Mouse (Mus musculus): ENCODE data around the gene Pmm1.

Gene Pmm1

DNA sequence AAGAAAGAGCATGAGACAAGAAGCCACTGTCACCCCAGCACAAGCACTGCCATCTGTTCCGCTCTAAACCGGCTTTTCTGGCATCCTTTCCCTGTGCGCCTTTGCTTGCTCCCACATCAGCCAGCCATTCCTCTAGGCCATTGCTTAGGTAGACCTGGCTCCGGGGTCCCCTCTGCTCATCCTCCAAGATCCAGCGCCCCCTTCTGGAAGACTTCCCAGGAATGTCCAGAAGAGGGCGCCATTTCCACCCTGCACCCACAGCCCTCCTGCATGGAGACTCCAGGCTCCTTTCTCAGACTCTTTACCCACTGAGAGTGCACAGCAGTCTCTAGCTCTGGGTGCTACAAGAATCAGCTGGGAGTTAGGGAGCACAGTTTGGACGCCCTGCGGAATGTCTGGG is 4.3 kb downstream of the Pmm1 start:
- DNase-seq (ENCODE audit: low spot score in 2 of 2): peak; percentile 31 to 71

DNA sequence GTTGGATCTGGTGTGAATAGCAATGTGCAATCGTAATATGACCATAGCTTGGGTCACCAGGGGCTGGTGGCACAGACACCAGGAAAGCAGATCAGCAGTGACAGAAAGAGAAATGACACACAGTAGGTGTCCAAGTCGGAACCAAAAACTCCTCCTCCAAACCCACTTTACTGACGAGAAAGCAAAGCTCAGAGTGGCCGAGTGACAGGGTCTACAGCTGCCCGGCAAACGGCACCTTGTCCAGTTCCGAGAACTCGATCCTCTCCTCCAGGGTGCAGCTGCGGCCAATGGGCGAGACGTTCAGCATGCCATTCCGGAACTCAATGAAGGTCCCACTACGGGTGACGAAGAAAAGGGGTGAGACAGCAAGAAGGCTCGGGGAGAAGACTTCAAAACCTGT is 5.3 kb downstream of the Pmm1 start:
- no peak for DNase-seq (ENCODE audit: low spot score in 2 of 2)

DNA sequence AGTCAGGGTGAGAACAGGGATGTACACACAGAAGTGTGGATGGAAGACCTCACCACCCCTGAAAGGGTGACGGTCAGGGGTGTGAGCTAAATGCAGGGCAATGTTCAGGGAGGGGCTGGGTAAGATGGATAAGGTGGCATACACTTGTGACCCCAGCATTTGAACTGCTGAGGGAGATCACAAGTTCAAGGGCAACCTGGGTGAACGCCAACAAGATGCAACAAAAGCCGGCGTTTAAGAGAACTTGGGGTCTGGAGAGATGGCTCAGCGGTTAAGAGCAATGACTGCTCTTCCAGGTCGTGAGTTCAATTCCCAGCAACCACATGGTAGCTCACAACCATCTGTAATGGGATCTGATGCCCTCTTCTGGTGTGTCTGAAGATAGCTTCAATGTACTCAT is 6.0 kb downstream of the Pmm1 start:
- DNase-seq (ENCODE audit: low spot score in 2 of 2): no peak

DNA sequence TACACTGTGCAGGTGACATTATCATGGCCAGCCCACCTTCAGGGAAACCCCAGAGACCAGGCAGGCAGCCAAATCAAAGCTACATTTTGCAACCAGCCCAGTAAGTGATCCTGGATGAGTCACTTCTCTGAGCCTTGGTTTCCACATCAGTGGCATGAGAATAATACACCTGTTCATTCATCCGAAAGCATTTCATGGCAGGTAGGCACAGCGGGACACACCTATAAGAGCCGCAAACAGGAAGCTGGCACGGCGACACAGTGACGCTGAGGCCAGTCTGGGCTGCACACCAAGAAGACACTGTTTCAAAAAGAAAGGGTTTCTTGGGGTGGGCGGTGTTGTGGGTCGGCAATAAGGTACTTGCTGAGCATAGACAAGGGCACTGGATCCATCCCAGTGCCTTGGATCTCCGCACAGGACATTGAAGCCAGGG is 6.6 kb downstream of the Pmm1 start:
- DNase-seq (ENCODE audit: low spot score in 2 of 2): no peak

DNA sequence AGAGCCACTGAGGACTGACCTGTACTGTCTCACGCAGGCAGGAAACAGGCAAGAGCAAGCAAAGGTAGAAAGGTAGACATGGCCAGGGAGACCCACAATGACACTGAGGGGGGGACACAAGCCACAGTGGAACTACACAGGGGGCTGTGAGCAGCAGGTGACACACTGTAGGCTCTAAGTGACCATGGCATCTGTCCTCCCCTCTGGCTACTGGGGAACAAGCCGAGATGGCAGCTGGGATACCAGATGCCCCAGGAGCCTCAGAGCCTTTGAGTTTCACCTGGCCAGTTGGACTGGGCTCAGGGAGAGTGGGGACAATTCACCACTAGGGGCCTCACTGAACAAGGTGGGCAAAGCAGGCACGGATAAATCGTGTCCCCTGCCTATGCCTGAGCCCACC is 8.4 kb downstream of the Pmm1 start:
- DNase-seq (ENCODE audit: low spot score in 2 of 2): no peak

DNA sequence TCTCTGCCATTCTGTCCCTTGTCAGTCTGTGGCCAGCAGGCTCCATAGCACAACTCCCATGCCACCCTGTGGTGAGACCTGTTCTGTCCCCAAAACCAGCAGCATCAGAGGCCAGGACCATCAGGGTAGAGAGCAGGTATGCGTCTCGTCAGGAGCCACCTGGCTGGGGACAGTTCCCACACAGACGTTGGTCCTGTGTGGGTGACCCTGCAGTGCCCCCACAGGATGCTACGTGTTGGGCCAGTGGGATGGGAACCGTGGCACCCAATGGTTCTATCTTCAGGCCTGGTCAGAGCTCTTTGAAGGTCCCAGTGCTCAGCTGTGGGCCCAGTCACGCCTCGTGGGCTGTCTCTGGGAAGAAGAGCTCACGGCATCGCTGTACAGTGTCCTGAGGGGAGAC is 9.6 kb downstream of the Pmm1 start:
- DNase-seq (ENCODE audit: low spot score in 2 of 2): no peak

DNA sequence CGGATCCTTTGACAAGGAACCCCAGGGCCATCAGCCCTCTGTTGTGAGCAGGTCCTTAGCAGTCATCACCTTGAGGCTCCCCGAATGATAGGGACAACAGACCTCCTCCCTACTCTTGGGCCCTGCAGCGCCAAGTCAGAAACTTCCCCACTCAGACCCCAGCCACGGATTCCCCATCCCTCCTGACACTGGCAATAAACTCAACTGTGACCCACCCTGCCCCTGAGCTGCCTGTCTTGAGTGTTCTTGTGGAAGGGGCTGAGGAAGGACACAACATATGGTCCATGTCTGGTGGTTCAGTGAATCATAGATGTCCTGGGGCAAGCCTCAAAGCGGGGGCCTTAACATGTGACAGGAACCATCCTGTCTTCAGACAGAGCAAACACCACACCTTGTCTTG is 10.0 kb downstream of the Pmm1 start:
- no peak for DNase-seq (ENCODE audit: low spot score in 2 of 2)

DNA sequence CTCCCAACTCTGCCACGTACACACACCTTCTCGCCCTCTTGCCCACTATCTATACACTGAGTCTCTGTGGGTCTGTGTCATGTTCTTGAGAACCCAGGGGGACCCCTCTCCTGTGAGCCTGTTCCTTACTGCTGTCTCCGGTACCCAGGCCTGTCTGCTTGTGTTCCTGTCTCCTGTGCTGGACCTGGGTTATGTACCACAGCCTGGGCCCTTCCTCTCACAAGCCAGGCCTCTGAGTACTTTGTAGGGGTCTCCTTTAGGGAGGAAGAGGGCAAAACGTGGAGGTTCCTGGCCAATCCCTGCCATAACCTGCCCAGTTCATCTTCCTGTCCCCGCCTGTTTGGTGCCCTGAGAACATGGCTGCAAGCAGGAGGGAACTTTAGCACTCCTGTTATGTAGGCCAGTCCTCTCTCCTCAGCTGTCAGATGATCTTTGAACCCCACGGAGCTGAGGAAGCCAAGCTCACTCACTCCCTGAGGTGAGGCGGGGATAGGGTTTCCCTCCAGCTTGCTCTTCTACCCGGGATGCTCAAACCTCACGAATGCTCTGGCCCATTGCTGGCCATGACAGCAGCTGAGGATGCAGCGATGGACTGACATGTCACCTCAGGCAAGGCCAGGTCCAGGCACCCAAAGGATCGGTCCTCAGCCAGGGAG is 11.1 kb downstream of the Pmm1 start:
- DNase-seq (ENCODE audit: low spot score in 2 of 2): no peak

DNA sequence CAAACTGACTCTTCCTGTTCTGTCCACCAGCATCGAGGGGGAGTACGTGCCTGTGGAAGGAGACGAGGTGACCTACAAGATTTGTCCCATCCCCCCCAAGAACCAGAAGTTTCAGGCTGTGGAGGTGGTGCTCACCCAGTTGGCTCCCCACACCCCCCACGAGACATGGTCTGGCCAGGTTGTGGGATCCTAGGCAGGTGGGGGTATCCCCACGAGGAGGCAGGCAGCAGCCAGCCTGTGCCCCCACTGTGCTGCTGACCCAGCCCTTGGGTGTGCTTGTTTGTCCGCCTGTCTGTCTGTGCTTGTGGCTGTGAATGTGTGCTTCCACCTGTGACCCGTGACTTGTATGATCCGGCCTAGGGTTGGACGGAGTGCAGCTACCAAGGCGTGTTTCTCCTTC is 11.7 kb downstream of the Pmm1 start:
- no peak for DNase-seq (ENCODE audit: low spot score in 2 of 2)

DNA sequence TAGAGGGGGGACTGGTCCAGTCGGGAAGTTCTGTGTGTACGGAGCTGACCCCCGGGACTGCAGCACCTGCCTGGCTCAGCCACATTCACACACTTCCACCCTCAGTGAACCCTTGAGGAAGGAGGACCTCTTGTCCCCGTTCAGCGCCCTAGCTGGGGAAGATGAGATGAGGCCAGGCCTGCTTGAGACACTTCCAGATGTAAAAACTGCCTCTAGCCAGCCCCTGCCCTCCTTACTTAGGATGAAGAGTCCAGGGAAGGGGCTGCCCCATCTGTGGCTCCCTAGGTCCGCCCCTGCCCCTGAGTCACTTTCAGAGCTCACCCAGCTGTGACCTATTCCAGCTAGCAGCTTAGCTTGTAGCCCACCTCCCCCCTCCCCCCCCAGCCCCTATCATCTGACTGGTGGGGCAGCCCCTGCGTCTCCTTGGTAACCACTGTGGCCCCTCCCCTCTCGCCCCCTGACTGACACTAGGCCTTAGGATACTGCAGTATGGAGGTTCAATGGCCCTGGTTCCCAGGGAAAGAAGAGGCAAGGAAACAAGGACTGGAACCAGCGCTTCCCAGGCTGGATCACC is 17.5 kb downstream of the Pmm1 start:
- DNase-seq (ENCODE audit: low spot score in 2 of 2): no peak

DNA sequence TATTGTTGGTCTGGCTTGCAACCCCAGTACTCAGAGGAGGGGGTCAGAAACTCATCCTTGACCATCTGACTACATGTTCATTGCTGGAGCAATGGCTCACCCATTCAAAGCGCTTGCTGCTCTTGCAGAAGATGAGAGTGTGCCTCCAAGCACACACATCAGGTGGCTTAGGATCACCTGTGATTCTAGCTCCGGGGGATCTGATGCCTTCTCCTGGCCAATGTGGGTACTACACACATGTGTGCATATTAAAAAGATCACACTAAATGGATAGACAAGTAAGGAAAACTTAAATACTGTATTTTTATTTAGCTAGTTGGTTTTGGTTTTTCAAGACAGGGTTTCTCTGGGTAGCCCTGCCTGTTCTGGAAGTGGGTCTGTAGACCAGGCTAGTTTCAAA is 19.7 kb downstream of the Pmm1 start:
- no peak for DNase-seq (ENCODE audit: low spot score in 2 of 2)

DNA sequence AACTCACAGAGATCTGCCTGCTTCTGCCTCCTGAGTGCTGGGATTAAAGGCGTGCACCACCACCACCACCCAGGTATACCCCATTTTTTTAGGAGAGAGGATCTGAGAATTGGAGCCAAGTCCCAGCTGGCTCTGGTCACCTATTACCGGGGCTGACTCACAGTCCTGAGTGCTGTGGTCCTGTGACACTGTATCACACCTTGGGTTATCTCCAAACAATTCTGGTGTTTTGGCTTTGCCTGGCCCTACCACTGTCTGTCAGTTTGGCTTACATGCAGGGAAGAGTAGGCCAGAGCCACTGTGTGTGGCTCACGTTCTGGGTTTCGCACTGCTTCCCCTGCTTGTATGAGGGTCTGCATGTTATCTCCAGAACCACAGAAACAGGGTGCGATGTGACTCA is 20.5 kb downstream of the Pmm1 start:
- DNase-seq (ENCODE audit: low spot score in 2 of 2): no peak

DNA sequence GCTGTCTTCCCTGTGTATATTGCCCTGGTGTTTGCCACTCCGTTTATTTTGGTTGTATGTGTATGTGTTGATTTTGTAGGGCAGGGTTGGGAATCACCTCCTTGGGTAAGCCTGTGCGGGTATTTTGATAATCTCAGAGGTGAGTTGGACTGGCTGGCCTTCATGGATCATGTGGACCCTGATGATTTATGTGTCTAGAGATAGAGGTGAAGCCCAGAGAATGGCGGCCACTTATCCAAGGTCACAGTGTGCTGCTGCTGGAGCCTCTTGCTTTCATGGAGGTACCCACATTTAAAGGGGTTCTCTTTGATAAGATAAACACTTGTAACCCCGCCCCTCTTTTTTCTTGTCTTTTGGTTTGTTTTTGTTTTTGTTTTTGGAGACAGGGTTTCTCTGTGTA is 21.0 kb downstream of the Pmm1 start:
- DNase-seq (ENCODE audit: low spot score in 2 of 2): no peak

DNA sequence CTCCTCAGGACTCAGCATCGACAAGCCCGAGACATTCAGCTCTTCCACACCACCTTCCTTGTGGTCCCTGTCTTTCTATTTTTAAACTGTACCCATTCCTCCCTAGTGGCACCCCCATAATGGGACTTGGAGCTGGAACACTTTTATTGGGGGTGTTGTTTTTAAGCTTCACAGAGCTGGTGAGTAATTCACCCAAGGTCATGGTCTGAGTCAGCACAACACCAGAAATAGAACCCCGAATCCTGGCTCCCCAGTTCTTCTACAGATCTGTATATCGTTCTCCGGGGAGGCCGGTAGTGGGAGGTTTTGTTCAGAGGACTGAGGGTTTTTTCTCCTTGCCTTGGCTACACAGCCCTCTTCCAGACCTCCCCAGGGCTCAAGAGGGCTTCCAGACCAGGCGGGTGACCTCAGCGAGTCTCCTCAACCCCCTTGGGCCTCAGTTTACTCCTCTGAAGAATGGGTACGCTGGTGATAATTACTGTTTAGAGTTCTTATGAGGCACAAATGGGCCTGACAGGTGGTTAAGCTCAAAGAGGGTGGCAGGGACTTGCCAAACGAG is 21.5 kb downstream of the Pmm1 start:
- DNase-seq (ENCODE audit: low spot score in 2 of 2): no peak

DNA sequence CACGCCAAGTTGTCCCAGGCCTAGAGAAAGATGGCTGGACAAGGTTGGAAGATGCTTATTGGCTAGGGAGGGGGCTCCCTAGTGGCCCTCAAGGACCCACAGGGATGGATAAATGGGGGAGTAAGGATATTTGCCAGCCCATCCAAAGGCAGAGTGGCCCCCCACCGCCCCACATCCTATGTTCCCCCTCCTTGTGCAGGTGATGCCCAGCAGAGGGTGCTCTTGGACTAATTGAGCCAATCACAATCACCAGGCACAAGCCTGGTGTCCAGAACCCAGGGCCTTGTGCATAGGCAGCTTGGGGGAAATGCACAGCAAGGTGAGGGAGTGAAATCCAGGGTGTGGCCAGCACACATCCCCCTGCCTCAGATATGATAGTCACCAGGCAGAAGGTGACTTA is 22.5 kb downstream of the Pmm1 start:
- DNase-seq (ENCODE audit: low spot score in 2 of 2): peak; percentile 15 to 36

DNA sequence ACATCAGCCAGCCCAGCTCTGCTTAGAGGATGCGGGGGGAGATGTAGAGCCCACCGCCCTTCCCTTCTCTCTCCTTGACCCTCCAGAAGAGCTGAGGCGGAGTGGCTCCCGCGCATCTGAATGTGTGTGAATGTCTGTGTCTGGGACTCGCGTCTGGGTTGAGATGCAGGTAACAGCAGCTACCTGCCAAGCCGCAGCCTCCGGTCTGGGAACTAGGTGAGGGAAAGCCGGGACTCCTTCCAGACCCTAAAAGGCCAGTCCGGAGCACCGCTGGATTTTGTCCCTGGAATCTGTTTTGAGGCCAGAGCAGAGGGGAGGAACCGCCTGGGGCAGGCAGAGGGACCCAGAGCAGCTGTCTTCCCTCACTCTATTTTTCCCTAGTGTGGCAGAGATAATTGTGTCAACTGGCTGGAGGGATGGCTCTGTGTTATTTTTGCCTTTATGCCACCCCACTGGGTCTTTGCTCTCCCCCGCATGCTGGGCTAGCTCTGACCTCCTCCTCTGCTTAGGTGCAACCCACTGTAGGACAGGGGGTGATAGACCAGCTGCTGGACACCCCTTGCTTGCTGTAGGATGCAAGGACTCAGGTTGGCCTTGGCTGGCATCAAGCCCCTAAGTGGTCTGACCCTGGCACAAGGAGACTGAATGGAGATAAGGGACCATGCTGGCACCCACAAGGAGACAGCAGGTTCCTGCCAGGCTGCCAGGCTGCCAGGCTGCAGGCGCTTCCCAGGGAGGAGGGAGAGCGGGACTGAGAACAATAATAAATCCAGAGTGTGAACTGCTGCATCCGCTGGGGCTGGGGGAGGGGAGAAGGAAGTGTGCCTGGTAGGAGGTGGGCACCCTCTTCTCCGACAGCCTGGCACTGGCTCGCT is 23.4 kb downstream of the Pmm1 start:
- DNase-seq (ENCODE audit: low spot score in 2 of 2): no peak

DNA sequence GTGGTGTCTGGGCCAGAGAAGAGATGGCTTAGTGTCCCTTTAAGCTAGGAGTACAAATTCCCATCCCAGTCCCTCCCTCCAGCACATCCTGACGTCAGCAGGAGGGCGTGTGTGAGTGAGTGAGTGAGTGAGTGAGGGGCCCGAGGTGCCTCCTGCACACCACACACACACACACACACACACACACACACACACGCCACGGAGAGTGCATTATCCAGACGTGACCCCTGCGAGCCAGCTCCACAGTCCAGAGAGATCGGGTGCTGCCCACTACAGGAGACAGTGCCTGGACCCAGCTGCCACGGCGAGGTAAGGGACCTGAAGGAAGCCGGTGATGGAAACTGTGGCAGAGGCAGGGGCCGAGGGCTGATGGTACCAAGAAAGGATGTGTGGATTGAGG is 24.1 kb downstream of the Pmm1 start, which contains the start of gene Csdc2:
TSS of gene Csdc2 (plus strand) at position 81 of the 400 bp plus-strand sequence.
- no peak for DNase-seq (ENCODE audit: low spot score in 2 of 2)

DNA sequence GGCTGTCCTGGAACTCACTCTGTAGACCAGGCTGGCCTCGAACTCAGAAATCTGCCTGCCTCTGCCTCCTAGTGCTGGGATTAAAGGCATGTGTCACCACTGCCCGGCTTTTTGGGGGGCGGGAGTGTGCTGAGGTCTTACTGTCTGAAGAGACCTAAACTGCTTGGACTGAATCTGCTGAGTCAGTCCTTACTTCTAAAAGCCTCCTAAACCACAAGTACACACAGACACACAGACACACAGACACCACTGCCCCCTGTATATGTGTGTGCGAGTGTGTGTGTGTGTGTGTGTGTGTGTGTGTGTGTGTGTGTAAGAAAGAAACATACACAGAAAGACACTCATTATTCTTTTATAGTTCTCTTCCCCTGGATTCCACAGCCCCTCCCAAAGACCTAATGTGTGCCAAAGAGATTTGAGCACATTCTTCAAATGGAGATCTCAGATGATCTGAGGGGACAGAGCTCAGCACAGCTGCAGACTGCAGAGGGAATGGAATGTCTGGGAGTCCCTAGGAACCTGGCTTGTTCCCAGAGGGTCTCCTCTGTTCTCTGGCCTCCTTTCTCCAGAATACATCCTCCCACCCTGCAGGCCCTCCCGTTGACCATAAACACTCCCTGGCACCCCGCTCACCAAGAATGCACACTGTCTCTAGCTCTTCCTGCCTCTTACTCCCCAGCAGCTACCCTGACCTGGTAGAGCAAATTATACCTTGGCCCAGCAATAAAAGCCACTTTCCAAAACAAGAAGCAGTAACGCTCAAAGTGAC is 24.7 kb downstream of the Pmm1 start:
- no peak for DNase-seq (ENCODE audit: low spot score in 2 of 2)

DNA sequence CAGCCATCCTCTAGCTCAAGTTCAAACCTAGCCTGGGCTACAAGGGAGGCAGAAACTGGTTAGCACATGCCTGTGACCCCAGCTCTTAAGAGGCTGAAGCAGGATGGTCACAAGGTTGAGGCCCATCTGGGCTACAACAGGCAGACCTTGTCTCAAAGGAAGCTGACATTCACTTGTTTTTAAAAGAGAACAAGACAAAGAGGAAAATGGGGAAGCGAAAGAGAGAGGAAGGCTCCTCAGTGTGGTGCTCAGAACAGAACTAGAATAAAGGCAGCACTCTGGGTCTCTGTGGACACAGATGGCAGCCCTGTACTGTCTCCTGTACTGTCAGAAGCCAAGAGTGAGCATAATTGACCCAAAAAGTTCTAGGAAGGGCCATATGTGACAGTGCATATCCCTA is 26.7 kb downstream of the Pmm1 start:
- DNase-seq (ENCODE audit: low spot score in 2 of 2): no peak

DNA sequence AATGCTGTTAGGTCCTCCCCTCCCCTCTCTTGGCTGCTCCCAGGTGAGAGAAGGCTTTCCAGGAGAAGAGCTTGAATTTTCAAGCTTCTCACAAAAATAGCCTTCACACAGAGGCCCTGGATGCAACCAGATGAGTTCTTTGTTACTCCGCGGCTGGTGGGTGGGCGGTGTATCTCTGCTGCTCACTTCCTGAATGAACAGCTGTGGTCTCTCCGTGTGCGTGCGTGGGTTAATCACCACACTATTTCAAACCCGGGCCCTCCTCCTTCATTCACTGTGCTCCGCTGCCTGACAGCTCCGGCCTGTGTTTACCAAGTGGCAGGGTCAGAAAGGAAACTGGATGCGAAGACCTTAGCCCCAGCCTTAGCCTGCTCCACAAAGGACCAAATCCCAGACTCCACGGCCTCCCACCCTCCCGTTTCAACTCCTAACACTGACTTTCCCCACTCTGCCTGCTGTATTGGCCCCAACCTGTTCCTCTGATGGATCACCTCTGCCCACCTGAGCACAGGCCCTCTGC is 27.7 kb downstream of the Pmm1 start:
- peak; percentile 27 to 48 for DNase-seq (ENCODE audit: low spot score in 2 of 2)

DNA sequence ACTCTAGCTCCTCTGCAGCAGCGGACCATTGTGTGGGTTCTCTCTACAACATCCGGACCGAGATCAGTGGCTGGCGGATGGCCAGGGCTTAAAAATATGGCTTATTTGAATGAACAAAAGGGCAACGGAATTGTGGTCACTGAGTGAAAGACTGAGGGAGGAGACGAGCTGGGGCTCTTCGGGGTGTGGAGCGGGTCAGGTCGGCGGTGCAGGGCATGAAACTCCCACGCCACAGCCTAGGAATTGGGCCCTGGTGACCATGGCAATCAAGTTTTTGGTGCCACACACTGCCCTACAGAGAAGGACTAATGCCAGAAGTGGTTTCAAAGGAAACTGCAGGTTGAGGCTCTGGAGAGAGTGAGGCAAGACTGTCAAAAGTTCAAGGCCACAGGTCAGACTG is 32.5 kb downstream of the Pmm1 start:
- DNase-seq (ENCODE audit: low spot score in 2 of 2): no peak

DNA sequence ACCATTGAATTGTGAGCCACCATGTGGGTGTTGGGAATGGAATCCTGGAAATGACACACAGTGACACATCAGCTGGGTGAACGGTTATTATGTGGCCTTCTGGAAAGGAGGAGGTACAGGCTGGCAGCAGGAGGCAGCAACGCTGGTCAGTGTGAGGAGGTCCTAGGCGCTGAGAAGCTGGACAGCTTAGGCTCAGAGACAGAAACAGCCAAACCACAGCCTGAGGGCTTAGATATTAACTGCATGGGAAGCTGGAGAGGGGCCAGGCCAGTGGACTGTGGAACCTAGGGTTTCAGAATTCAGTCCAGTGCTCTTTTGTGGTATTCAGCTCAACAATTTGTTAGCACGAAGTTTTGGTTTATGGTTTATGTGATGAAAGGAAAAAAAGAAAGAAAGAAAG is 33.0 kb downstream of the Pmm1 start:
- DNase-seq (ENCODE audit: low spot score in 2 of 2): no peak

Data from thymus, postnatal 10 days (tissue).